Mouse (Mus musculus): Measurements from ENCODE around the gene Smad3.

DNA sequence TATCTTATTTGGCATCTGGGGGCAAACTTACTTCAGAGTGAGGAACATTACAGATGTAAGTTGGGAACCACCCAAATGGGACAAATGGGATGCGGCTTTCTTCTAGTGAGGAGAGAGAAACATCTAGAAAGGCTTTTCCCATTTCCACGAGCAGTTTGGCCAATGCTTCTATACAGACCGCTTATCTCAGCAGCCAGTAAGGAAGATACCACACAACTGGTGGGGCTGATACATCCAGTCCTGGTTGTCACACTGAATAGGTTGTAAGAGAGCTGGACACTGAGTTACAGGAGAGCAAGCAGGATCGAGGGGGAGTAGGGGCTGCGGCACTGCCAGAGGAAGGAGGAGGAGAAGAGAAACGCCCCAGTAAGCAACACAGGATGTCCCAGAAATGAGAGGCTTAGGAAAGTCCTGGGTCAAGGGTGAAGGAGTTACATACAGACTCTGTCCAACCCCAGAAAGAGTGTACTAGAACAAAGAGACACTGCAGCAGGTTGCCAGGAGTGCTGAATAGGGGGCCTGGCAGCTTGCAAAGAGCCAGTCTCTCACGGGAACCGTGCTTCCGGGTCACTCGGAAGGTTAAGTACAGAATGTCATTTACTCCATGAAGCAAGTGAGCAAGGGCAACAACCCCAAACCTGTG is 61.2 kb downstream of the Smad3 start:
- TF ChIP-seq POLR2A (IDR thresholded peaks at IDR 0.05; ENCODE audit: low read depth, low read length) (no peak), CTCF (conservative IDR thresholded peaks at IDR 0.05; ENCODE audit: insufficient read depth, insufficient read length, low read depth, low read length) (no peak)
